Mouse (Mus musculus) adrenal gland, postnatal 36 days (tissue): ENCODE results near the gene Jph4. TPM values are rescaled to one million over a fixed set of nuclear protein-coding genes. Genes with fewer than 3 reads are reported as not detected.

ENCODE experiments used
- DNase-seq, 2 experiments: peaks; one replicate each; pipeline ENCODE4 v3.0.0; 2021; ENCODE audit warnings: mixed read lengths in 1 of 2
- total RNA-seq, 2 experiments: library from RNA; stranded (reverse); gene quantifications; 2 replicates each; pipeline ENCODE4 v1.2.3; 2021

Jph4 gene
- total RNA-seq, 2 experiments from 2014 or later, result 2.2 to 2.3 TPM

DNA sequence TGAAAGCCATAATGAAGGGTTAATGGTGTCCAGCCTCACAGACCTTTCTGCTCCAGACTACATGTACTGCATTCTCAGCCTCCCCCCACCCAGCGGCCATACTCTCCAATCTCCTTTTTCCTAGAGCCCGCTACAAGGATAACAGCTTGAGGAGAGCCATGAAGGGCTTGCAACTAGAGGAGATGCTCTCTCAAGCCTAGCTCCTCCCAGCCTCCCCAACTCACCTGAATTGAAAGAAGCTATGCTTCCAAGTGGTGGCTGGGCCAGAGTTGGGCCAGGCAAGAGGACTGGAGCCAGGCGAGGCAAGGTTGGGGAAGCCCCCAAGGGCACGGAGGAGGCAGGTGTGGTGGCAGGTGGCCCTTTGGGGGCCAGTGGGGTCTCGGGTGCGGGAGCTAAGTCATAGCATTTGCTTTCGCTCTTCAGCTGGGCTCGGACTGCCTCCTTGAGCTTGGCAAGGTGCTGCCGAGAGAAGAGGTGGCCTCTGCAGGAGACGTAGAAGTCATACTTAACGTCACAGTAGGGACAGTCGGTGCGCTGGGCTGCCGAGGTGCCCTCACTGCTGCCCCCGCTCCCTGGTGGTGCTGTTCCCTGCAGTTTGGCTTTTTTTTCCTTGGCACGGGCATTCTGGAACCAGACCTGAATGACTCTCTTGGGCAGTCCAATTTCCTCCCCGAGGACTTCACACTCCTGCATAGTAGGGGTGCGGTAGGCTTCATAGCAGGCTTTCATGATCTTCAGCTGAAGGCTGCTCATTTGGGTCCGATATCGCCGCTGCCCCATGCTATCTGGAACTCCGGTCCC, 53.0 kb downstream of the Jph4 start:
- no peak for DNase-seq

GRCm38 (mm10) chr14:55063117-55063516, 53.6 kb downstream of the Jph4 start:
- DNase-seq, result no peak

DNA sequence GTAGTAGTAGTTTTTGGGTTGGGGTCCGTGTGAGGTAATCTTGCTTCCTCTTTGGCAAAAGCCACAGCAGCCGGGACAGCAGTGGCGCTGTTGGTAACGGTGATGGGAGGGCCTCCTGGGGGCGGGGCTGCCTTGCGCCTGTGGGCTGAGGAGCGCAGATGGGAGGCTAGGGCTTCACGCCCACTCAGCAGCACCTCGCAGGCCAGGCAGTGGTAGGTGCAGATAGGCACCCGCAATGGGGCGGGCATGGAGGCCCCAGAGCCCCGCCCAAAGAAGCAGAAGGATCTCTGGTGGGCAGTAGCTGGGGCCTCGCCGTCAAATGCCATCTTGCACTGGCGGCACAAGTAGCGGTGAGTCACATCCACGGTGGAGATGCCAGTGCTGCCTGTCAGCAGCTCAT, 54.1 kb downstream of the Jph4 start:
- peak; percentile 33 for DNase-seq

DNA sequence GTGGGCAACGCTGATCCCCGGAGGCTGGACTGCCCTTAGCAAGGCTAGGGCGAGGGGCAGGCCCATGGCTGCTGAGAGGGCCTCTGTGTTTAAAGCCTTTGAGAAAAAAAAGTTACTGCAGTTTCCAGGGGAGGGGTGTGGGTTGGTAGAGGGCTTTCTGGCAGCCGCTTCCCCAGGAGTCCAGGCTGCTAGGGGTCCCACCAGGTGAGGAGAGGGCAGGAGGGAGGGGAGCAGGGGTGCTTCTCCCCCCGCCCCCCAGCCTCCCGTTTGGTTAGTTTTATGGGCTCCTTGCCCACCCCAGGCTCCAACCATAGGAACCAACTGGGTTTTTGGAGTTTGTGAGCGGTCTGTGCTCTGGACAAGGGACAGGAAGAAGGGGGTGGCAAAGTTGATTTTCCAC, 54.9 kb downstream of the Jph4 start:
- DNase-seq, result no peak

DNA sequence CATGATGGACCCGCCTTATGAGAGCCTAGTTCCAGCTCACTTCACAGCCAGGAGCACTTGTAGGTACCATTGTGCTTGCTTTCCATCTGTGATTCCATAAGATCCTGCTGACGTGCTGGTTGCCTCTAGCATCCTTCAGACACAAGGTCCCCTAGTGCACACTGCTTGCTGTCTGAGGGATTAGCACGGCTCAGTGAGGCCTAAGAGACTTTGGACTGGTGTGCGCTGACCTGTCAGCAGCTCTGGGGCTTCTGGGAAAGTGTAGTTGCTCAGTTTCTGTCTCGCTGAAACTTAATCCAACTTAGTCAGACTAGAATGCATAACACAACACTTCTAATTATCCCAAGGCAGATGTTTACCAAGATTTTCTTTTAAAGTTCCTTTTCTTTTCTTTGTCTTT, 56.8 kb downstream of the Jph4 start:
- DNase-seq, result no peak

DNA sequence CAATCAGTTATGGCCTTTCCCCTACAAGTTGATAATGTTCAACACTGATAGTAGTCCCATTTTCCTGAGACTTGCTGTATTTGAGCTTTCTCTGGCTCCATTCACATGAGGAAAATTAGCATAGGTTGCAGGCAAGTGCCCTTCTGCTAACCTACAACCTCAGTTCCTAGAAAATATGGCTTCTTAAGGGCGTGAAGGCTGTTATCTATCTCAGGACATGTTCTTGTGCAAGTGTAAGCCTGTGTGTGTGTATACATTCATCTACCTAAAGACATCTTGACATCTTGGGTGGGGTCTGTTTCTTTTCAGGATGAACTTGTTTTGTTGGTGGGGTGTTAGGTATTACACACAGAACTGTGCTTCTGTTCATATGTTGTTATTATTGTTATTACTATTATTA, 57.7 kb downstream of the Jph4 start:
- DNase-seq, result no peak

Other genes starting within 250 kb of the Jph4 start
- gene Homez, start 246.0 kb downstream of the Jph4 start, total RNA-seq, result 10 to 100 TPM; 12.2 to 16.5 TPM
- 10 to 100 TPM; 17.8 to 19.2 TPM for gene Ppp1r3e, start 239.4 kb downstream of the Jph4 start, total RNA-seq
- gene Bcl2l2, start 233.6 kb downstream of the Jph4 start, total RNA-seq, result 10 to 100 TPM; 54.3 to 57.2 TPM
- gene Gm20521, start 233.5 kb downstream of the Jph4 start, total RNA-seq, result 1 to 10 TPM in 1 of 2 experiments, not detected in 1; 2.0 TPM
- 100 to 1,000 TPM; 167 to 173 TPM for gene Pabpn1, start 224.4 kb downstream of the Jph4 start, total RNA-seq
- 10 to 100 TPM; 28.0 to 37.6 TPM for gene Slc22a17, start 203.8 kb downstream of the Jph4 start, total RNA-seq
- gene Efs, start 190.8 kb downstream of the Jph4 start, total RNA-seq, result 1 to 10 TPM; 2.5 to 3.0 TPM
- gene Il25, start 184.2 kb downstream of the Jph4 start, total RNA-seq, result not detected
- gene Cmtm5, start 180.7 kb downstream of the Jph4 start, total RNA-seq, result under 1 TPM; 0.46 to 0.83 TPM
- gene Myh6, start 150.0 kb downstream of the Jph4 start, total RNA-seq, result not detected
- not detected for gene Gm17428, start 140.0 kb downstream of the Jph4 start, total RNA-seq
- under 1 TPM in 1 of 2 experiments, not detected in 1; 0.49 TPM for gene Myh7, start 122.3 kb downstream of the Jph4 start, total RNA-seq
- gene Ngdn, start 101.5 kb downstream of the Jph4 start, total RNA-seq, result 10 to 100 TPM; 34.6 to 44.8 TPM
- 1 to 10 TPM; 4.9 to 8.8 TPM for gene Zfhx2, start 24.6 kb downstream of the Jph4 start, total RNA-seq
- gene Thtpa, start 22.2 kb downstream of the Jph4 start, total RNA-seq, result 10 to 100 TPM; 12.9 to 18.6 TPM
- 10 to 100 TPM; 23.5 to 27.2 TPM for gene Ap1g2, start 10.3 kb downstream of the Jph4 start, total RNA-seq
- not detected for gene Dhrs2, start 105.1 kb upstream of the Jph4 start, total RNA-seq